Mouse (Mus musculus) lung, adult 2 months (tissue): Measurements from ENCODE around the gene Tbx1. TPM values are rescaled to one million over a fixed set of nuclear protein-coding genes. Genes with fewer than 3 reads are reported as not detected.
A peak's percentile ranks its signal among the peaks of the same experiment; 100 is the strongest.

ENCODE experiments used
- DNase-seq: peaks from one replicate; pipeline ENCODE4 v3.0.0; 2022
- H3K4me1 ChIP-seq: fragments of 200-500 bp; 2 replicates; pipeline ENCODE4 v1.6.1; 2011; ENCODE audit warnings: low read length; ENCODE audit not compliant: control insufficient read depth, insufficient read depth
- H3K4me3 ChIP-seq: fragments of 200-500 bp; replicated peaks from 2 replicates; pipeline ENCODE3; 2011; ENCODE audit warnings: low read depth, mild to moderate bottlenecking, control low read depth, low read length; ENCODE audit errors: extremely low read depth
- CTCF ChIP-seq: fragments of 200-500 bp; IDR thresholded peaks from 2 replicates; pipeline ENCODE4 v1.5.1; 2011; ENCODE audit warnings: mild to moderate bottlenecking, low read length, control low read depth; ENCODE audit not compliant: insufficient read depth
- POLR2A ChIP-seq: fragments of 200-500 bp; IDR thresholded peaks from 2 replicates; pipeline ENCODE4 v1.6.1; 2011; ENCODE audit warnings: low read depth, mild to moderate bottlenecking, control low read depth, low read length, borderline replicate concordance; ENCODE audit errors: extremely low read depth
- WGBS: fragments of 180-500 bp; shearing (Covaris S2); methylation state at CpG from one replicate; pipeline ENCODE4 v1.1.7; 2018; 5-methylcytosine and 5-hydroxymethylcytosine counted together
- polyA plus RNA-seq: library from polyadenylated mRNA; depleted of rRNA; stranded (reverse); fragments of >200 nt; gene quantifications from 2 replicates; pipeline ENCODE4 v1.2.3, GENCODE M21; 2012; rRNA removed

Tbx1 gene
- 32.5 and 38.4 TPM in 2 replicates for polyA plus RNA-seq

- 6% methylated on average over 48 of the region's 48 CpGs for WGBS
- Histone ChIP-seq H3K4me1 (no peaks in the 10 kb centered on the region), H3K4me3 (peak within 1 kb of the TSS; percentile 55)
- no peak for DNase-seq
- TF ChIP-seq CTCF (no peak), POLR2A (0 out of 2 replicates have a peak, but pooled peaks have one; percentile 12)
These were observed at the start of gene Tbx1 for GRCm38 (mm10) chr16:18589804-18590790. Gene Tbx1, minus strand, starts transcription at chr16:18590671.

- WGBS, result 78% methylated on average over 1 of the region's 1 CpGs
- no peak for DNase-seq
These were observed 49.0 kb upstream of the Tbx1 start for GRCm38 (mm10) chr16:18639382-18639929.

GRCm38 (mm10) chr16:18638396-18638795 lies 47.9 kb upstream of the Tbx1 start:
- DNase-seq, result no peak
- Histone ChIP-seq H3K4me1 (no peaks in the 10 kb centered on the region), H3K4me3 (no peak overlapping the region)
- TF ChIP-seq CTCF, result no peak
- TF ChIP-seq POLR2A, result no peak
- WGBS, result 51% methylated on average over 2 of the region's 2 CpGs

More at GRCm38 (mm10) chr16:18639382-18639929, 49.0 kb upstream of the Tbx1 start:
- H3K4me3 ChIP-seq, result no peak overlapping the region
- no peak for TF ChIP-seq POLR2A
- no peak for TF ChIP-seq CTCF
- H3K4me1 ChIP-seq, result no peaks in the 10 kb centered on the region

GRCm38 (mm10) chr16:18636804-18637203 lies 46.3 kb upstream of the Tbx1 start:
- no peak for TF ChIP-seq CTCF
- TF ChIP-seq POLR2A, result no peak
- WGBS, result 59% methylated on average over 3 of the region's 3 CpGs
- H3K4me1 ChIP-seq, result no peaks in the 10 kb centered on the region
- no peak for DNase-seq
- H3K4me3 ChIP-seq, result no peak overlapping the region

DNA sequence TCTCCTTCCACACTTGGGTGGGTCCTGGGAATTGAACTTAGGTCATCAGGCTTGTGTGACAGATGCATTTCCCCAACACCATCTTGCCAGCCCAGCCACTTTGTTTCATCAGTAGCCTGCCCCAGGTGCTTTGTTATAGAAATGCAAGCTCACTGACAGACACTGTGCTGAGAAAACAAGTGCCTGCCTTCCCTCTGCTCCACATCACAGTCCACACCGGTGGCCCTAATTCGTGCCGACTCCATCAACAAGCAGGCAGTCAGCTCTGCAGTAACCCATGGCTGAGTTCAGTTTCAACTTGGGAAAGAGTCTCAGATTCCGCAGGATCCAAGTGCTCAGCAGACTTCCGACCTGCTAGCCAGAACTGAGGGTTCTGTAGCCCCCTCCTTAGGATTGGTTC lies 45.9 kb upstream of the Tbx1 start:
- Histone ChIP-seq H3K4me3 (no peak overlapping the region), H3K4me1 (no peaks in the 10 kb centered on the region)
- no peak for DNase-seq
- WGBS, result 86% methylated on average over 5 of the region's 5 CpGs
- TF ChIP-seq CTCF (no peak), POLR2A (no peak)

DNA sequence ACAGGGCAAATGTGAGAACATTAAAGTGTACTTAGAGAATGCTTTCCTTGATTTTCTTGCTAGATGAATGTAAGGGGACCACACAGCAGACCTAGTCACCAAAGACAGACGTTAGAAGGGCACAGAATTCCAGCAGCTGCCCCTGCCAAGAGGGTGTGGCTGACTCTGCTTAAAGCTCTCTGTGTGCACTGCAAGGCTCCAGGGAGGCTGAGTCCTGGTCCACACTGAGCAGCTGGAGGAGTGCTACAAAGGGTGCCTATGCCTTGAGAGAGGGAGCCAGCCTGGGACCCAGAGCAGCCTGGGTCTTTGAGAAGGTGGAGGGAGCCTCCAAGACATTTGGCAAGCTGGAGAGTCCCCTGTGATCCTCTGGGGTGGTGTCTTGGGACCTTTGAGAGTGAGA lies 42.9 kb upstream of the Tbx1 start:
- Histone ChIP-seq H3K4me1 (no peaks in the 10 kb centered on the region), H3K4me3 (no peak overlapping the region)
- whole genome bisulfite sequencing, result 13% methylated on average over 1 of the region's 1 CpGs
- no peak for DNase-seq
- TF ChIP-seq POLR2A (no peak), CTCF (no peak)

GRCm38 (mm10) chr16:18632816-18633215 lies 42.3 kb upstream of the Tbx1 start:
- TF ChIP-seq CTCF (no peak), POLR2A (no peak)
- DNase-seq, result no peak
- Histone ChIP-seq H3K4me1 (no peaks in the 10 kb centered on the region), H3K4me3 (no peak overlapping the region)
- WGBS, result 64% methylated on average over 2 of the region's 2 CpGs

DNA sequence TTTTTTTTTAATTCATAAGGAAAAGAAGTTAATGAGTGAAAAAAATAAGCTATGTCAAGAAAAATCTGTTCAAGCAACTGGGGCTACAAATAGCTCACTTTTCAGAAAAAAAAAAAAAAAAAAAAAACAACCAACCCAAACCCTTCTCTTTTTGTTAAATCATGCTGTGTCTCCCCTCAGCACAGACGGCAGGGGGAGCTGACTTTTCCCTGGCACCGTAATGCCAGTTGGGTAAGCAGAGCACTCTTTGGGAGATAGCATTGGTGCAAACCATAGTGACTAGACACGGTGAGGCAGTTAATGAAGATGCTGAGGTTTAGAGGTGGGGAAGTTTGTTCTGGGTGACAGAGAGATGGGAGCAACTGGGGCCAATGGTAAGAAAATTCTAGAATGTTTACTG lies 41.6 kb upstream of the Tbx1 start:
- 42% methylated on average over 3 of the region's 3 CpGs for WGBS
- no peak for DNase-seq
- Histone ChIP-seq H3K4me1 (no peaks in the 10 kb centered on the region), H3K4me3 (no peak overlapping the region)
- TF ChIP-seq POLR2A (no peak), CTCF (no peak)

DNA sequence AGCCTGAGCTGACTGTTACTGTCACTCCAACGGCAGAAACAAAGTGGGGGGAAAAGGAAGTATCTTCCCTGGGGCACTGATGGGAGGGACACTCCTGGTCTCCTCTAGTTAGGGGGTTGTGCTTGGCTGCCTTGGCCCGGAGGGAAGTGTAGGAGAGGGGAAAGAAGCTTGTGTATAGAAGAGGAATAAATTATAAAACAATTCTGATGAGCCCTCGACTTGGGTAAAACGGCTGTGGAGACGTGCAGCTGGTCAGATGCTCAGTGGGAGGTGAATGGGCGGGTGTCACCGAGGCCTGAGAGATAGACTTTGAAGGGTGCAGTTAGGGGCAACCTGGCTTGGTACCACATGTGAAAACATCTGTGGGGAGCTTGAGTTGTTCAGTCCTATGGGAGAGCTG lies 40.7 kb upstream of the Tbx1 start:
- Histone ChIP-seq H3K4me3 (no peak overlapping the region), H3K4me1 (no peaks in the 10 kb centered on the region)
- DNase-seq, result no peak
- 61% methylated on average over 7 of the region's 7 CpGs for WGBS
- TF ChIP-seq CTCF (no peak), POLR2A (no peak)

DNA sequence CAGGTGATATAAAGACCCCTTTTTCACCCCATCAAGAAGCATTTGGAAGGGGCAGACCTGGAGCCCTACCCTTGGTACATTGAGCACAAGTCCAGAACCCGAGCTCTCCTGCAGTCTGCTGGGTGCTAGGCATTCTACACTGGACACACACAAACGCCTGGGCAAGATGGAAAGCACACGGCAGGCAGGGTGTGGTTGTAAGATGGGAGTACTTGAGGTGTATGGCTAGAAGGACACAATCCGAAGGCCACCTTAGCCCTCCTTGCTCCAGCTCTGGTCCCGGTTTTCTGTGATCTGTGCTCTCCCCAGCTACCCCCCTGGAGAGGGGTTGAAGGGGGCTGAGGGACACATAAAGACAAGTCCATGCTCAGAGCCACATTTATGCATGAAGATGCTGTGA lies 39.8 kb upstream of the Tbx1 start:
- H3K4me1 ChIP-seq, result no peaks in the 10 kb centered on the region
- DNase-seq, result no peak
- no peak overlapping the region for H3K4me3 ChIP-seq
- TF ChIP-seq POLR2A, result no peak
- WGBS, result 57% methylated on average over 5 of the region's 5 CpGs
